Mouse (Mus musculus): ENCODE results near the gene Nxpe3. TPM values are rescaled to one million over a fixed set of nuclear protein-coding genes. Genes with fewer than 3 reads are reported as not detected.

Gene Nxpe3
- total RNA-seq (2021), result 1 to 10 TPM; 5.6 to 6.2 TPM

- intact Hi-C loops (cut with DNase I), result no loop called here
These were observed at the start of gene Nxpe3 for GRCm38 (mm10) chr16:55894893-55895650. Gene Nxpe3 (minus strand): TSS chr16:55895285.

DNA sequence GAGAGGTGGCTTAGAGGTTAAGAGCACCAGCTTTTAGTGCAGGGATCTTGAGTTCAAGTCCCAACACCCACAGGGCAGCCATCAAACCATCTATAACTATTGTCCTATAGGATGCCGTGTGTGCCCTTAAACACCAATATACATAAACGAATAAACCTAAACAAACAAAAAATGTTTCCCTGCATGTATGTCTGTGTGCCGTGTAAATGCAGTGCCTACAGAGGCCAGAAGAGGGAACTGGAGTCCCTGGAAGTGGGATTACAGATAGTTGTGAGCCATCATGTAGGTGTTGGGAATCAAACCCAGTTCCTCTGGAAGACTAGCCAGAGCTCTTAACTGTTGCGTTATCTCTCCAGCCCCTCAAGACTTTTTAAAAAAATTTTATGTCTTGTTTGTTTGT, 45.7 kb upstream of the Nxpe3 start:
- intact Hi-C loops (cut with DNase I), result no loop called here
- no peak for DNase-seq

More at GRCm38 (mm10) chr16:55894893-55895650, at the start of gene Nxpe3:
- peak; percentile 93 for DNase-seq

DNA sequence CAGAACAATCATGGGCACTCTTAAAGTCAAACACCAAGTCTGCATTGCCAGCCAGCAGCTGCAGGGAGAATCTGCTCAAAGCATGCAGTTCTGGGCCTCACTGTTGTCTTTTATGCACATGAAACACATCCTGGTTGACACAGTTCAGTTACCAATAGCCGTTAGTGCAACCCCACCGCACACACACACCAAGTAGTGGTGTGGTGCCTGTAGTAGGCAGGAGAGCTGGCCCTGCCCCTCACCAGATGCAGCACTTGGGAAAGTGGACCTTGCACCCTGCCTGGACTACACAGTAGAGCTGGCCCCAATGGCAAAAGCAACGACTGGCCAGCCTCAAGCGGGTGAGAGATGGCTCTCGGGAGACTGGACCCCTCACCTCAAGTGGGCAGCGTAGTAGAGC, 44.6 kb upstream of the Nxpe3 start:
- intact Hi-C loops (cut with DNase I), result no loop called here
- DNase-seq, result no peak

DNA sequence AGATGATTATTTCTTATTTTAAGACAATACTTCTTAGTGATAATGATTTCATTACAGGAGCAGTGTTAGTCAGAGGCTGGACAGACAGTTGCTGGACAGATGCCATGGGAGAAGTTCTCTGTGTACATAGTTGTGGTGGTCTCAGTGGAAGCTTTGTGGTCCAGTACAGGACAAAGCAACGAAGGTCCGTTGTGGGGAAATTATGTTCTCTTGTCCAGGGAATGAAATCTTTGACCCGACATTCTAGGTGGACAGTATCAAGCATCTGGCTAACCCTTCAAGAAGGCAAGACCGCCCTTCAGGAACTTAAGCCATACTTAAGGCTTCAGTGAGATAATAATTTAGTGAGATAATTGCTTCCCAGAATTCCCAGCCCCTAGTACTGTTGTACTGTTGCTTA, 43.7 kb upstream of the Nxpe3 start:
- intact Hi-C loops (cut with DNase I), result no loop called here
- DNase-seq, result no peak

DNA sequence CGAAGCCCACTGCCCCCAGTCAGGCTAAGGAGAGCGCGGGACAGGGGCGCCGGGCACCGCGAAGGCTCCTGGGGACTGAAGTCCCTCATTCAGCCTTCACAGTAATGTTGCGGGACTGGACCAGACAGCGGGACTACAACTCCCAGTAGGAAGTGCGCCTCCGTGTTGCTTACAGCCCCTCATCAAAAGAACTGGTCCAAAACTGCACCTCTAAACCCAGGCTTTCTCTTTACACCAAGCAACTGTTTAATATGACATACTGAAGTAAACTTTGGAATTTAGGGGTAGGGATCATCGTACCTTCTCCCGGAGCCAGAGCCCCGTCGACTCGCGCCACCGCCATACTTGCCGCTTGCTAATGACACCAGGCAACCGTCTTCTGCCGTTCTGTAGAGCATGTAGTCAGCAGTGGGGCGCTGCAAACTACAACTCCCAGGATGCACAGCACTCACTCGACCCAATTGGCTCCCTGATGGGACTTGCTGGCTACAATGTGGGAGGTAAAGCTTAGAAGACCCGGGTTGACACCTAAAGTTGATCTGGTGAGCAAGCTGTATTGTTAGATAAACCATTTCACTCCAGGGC, 39.5 kb upstream of the Nxpe3 start, which contains the start of gene Cep97:
Gene Cep97 (minus strand): TSS at position 403 of the 585 bp plus-strand sequence.
- intact Hi-C loops (cut with DNase I), result no loop called here
- DNase-seq, result peak; percentile 89

- intact Hi-C loops (cut with DNase I), result no loop called here
- DNase-seq, result peak; percentile 54
These were observed 38.7 kb upstream of the Nxpe3 start for GRCm38 (mm10) chr16:55933681-55934343.

DNA sequence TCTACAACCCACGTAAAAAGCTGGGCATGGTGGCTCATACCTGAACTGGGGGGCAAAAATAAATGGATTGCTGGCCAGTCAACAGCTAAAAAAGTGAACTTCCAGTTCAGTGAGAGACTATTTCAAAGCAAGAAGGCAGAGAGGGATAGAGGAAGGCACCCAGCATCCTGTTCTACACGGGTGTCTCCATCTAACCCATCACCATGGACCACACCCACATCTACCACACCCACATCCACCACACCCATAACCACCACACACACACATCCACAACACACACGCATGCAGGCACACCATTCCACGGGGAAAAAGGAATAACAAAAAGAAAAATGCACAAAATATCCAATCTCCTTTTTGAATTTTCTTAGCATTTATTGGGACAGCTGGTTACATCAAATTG, 28.9 kb upstream of the Nxpe3 start:
- no peak for DNase-seq
- intact Hi-C loops (cut with DNase I), result no loop called here

GRCm38 (mm10) chr16:55922079-55922478, 27.0 kb upstream of the Nxpe3 start:
- DNase-seq, result no peak
- intact Hi-C loops (cut with DNase I), result no loop called here

GRCm38 (mm10) chr16:55914716-55915115, 19.6 kb upstream of the Nxpe3 start:
- intact Hi-C loops (cut with DNase I), result no loop called here
- DNase-seq, result no peak

DNA sequence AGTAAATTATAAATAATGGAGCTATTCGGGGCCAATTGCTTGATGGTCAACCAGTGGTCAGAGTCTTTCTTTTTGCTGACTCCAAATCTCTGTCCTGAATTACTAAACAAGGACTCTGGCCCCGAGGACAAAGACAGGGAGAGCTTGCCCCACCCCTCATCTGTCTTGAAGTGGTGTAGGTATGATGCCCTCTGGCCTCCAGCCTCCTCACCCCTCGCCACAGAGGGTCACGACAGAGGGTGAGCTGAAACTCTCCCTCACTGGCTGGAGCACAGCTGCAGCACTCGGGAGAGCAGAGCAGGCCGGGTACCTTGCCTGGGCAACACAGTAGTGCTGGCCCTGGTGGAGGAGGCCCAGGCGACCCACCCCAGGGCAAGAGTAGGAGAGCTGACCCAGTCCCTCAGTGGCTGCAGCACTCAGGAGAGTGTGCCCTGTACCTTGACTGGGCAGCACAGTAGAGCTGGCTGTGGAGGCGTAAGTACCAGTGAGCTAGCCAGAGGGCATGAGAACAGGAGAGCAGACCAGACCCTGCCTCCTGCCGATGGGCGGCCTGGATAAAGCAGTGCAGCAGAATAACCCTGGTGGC, 15.2 kb upstream of the Nxpe3 start:
- no peak for DNase-seq
- intact Hi-C loops (cut with DNase I), result no loop called here

DNA sequence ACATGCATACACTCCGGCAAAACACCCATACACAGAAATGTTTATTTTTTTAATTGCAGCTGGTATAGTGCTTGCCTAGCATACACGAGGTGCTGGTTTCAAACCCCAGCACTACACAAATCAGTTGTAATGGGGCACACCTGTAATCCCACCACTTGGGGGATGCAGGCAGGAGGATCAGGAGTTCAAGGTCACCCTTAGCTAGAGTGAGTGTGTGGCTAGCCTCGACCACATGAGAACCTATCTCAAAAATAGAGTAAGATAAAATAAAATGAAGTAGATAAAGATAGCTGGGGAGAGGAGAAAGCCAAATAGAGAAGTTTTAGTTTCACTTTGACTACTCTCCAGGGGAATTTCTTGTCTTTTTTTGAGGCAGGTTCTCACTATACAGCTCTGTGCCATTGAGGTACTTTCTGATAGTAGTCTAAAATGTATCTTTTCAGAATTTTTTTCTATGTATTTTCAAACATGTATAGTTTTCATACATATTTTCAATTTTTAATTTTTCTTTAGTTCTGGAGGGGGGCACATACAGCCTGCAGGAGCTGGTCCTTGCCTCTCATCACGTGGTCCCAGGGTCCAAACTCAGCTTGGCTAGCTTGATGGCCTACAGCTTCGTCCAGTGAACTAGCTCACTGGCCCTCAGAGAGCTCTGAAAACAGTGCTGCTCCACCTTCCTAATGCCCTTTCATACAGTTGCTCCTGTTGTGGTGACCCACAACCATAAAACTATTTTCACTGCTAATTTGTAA, 12.0 kb upstream of the Nxpe3 start:
- no peak for DNase-seq
- intact Hi-C loops (cut with DNase I), result no loop called here

GRCm38 (mm10) chr16:55905370-55905769, 10.3 kb upstream of the Nxpe3 start:
- intact Hi-C loops (cut with DNase I), result no loop called here
- no peak for DNase-seq

- DNase-seq, result no peak
- intact Hi-C loops (cut with DNase I), result no loop called here
These were observed 7.0 kb upstream of the Nxpe3 start for GRCm38 (mm10) chr16:55901839-55902756.

- intact Hi-C loops (cut with DNase I), result no loop called here
- no peak for DNase-seq
These were observed 3.4 kb upstream of the Nxpe3 start for GRCm38 (mm10) chr16:55898385-55899002.

DNA sequence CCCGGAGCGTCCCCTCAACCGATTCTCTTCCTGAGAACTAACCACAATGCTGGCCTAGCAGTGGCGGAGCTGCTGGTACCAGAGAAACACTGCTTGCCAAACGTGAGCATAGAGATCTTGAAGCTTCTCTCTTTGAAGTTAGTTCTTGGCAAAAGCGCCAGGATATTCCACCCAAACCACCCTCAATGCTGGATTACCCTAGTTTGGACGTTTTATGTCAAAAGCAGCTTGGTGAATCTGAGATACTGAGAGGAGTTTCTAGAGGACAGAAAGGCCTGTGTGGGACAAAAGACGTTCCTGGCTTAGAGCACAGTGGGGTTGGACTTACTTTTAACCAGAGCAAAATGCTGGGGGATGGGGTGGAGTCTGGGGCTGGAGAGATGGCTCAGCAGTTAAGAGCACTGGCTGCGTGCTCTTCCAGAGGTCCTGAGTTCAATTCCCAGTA, 588 bp upstream of the Nxpe3 start:
- intact Hi-C loops (cut with DNase I), result no loop called here
- peak; percentile 43 for DNase-seq

DNA sequence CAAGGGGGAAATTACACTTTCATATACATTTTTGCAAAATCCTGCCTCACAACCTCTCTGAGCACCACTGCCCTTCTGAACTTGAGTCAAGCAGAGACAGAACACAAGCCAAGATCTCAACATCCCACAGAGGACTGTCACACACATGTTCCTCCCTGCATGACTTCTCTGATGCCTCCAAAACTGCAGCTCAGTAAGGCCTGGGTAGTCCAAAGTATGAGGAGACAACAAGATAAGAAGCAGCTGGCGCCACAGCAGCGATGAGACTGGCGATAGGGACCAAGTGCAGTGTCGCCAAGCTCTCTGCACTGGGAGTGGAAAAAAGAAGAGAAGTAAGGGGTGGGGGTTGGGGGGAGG, 571 bp downstream of the Nxpe3 start:
- intact Hi-C loops (cut with DNase I), result no loop called here
- DNase-seq, result peak; percentile 27

- DNase-seq, result no peak
- intact Hi-C loops (cut with DNase I), result no loop called here
These were observed 1.5 kb downstream of the Nxpe3 start for GRCm38 (mm10) chr16:55893410-55894107.

DNA sequence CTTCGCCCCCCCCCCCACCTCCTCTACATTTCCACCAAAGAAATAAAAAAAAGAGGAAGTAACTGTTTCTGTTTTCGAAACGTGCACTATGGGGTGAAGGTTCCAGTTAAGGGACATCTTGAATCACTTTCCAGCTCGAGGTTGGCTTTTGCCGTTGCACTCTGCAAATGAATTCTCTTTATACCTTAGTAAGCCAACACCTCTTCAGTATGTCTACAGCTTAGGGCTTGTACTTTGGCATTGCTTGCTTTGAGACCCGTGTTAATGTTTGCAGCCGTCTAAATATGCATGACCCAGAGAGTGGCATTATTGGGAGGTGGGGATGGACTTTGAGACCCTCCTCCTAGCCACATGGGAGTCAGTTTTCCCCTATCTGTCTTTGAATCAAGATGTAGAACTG, 2.6 kb downstream of the Nxpe3 start:
- DNase-seq, result no peak
- intact Hi-C loops (cut with DNase I), result no loop called here

GRCm38 (mm10) chr16:55891346-55891745, 3.7 kb downstream of the Nxpe3 start:
- no peak for DNase-seq
- intact Hi-C loops (cut with DNase I), result no loop called here

Data from left cerebral cortex, postnatal 4 days (tissue).